Mouse (Mus musculus) ES-Bruce4 (cell line): ENCODE measurements around the gene Jaml. TPM values are rescaled to one million over a fixed set of nuclear protein-coding genes. Genes with fewer than 3 reads are reported as not detected.
A peak's percentile ranks its signal among the peaks of the same experiment; 100 is the strongest.

Experiments
- H3K27ac ChIP-seq: 2 replicates; pipeline ENCODE4 v1.5.1; 2012; ENCODE audit warnings: low read length, inconsistent platforms; ENCODE audit not compliant: insufficient read depth
- H3K27me3 ChIP-seq: 2 replicates; pipeline ENCODE4 v1.6.1; 2012; ENCODE audit warnings: mild to moderate bottlenecking, low read length, inconsistent platforms; ENCODE audit not compliant: control insufficient read depth, poor library complexity, insufficient read depth, severe bottlenecking
- H3K36me3 ChIP-seq: 2 replicates; pipeline ENCODE4 v1.6.1; 2012; ENCODE audit warnings: inconsistent platforms, mild to moderate bottlenecking, low read length, moderate library complexity; ENCODE audit not compliant: control insufficient read depth, poor library complexity, insufficient read depth, severe bottlenecking
- H3K4me1 ChIP-seq: one replicate; pipeline ENCODE4 v1.8.1; 2011; ENCODE audit warnings: low read length; ENCODE audit not compliant: control insufficient read depth, insufficient read depth
- H3K4me3 ChIP-seq: 2 replicates; pipeline ENCODE4 v1.5.1; 2011; ENCODE audit warnings: low read depth, mild to moderate bottlenecking, low read length
- H3K9ac ChIP-seq: 2 replicates; pipeline ENCODE4 v1.6.1; 2012; ENCODE audit warnings: low read depth, mild to moderate bottlenecking, inconsistent platforms; ENCODE audit not compliant: poor library complexity, severe bottlenecking
- H3K9me3 ChIP-seq: replicated peaks from 2 replicates; pipeline ENCODE4 v1.6.1; 2012; ENCODE audit warnings: mild to moderate bottlenecking, low read length, inconsistent platforms; ENCODE audit not compliant: control insufficient read depth, poor library complexity, insufficient read depth, severe bottlenecking
- CTCF ChIP-seq: IDR thresholded peaks from one replicate; pipeline ENCODE4 v1.8.1; 2011; ENCODE audit warnings: low read depth, low read length
- EP300 ChIP-seq: IDR thresholded peaks from 2 replicates; pipeline ENCODE4 v1.6.1; 2011; ENCODE audit warnings: low read depth, low read length; ENCODE audit not compliant: insufficient read depth
- POLR2A ChIP-seq: IDR thresholded peaks from one replicate; pipeline ENCODE4 v1.8.1; 2011; ENCODE audit warnings: low read length; ENCODE audit not compliant: insufficient read depth
- polyA plus RNA-seq: library from polyadenylated mRNA; stranded (reverse); fragments of >200 nt; gene quantifications from 2 replicates; pipeline ENCODE4 v1.2.4, GENCODE M21; 2011; ENCODE audit warnings: low read depth; ENCODE audit not compliant: missing spikeins, insufficient read depth, insufficient read length

The Jaml gene
- polyA plus RNA-seq, 1 experiment: not detected

DNA sequence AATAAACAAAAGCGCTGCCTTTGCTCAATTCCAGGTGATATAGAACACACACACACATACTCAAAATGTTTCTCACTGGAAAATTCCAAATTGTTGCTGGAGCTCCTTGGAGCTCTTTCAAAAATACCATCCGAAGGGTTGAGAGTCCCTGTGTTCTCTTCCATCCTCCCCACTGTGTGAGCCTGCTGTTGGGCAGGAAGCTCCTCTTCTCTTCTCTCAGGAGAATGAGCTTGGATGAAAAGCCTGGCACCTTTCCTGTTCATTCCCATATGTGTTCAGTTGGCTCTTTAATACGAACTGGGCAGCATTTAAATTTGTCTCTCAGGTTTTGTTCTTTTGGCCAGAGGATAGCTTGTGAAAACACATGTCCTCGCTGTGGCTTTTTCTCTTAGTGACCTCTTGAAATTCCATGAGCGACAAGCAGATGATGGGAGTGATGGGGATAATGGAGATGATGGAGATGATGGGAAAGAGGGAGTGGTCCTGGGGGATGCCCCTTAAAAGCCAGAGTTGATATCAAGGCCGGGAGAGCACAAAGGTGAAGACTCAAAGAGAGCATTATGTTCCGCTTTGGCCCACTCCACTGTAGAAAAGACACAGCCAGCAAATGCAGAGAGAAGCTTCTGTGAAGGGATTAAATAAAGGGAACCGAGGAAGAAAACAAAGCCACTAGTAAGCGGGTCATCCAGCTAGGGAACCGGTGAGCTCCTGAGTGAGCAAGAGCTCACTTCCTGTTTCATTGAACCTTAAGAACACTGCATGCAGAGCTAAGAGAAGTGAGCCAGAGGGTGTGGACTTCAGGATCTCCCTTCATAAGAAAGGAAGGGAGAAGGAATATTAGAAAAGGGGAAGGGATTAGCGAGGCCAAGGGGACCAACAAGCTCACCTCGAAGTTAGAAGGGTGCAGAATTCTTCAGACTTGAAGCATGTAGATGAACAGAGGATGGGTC lies 7.0 kb downstream of the Jaml start:
- Histone ChIP-seq H3K9ac (no peak overlapping the region), H3K4me1 (no peaks in the 10 kb centered on the region), H3K36me3 (no peaks in the 10 kb centered on the region), H3K4me3 (no peak overlapping the region), H3K9me3 (no peaks in the 10 kb centered on the region), H3K27me3 (no peaks in the 10 kb centered on the region), H3K27ac (no peak overlapping the region)
- TF ChIP-seq CTCF (no peak), EP300 (no peak), POLR2A (no peak)

DNA sequence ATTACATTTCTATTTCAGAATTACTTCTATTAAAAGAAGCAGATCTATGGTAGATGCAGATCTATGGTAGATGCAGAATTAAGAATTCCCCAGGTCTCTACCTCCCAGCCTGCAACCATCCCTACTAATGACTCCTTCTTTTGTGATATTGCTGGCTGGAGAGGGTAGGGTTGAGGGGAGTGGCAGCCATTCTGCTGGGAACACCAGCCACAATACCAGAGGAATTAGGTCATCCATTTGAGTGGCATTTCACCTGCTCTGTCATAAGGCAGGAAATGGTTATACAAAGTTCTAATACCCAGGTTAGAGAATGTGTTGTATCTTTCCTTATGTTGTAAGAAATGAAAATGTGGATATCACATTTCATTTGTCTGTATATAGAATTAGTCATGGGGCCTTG lies 9.1 kb downstream of the Jaml start:
- Histone ChIP-seq H3K9me3 (no peaks in the 10 kb centered on the region), H3K27ac (no peak overlapping the region), H3K4me1 (no peaks in the 10 kb centered on the region), H3K36me3 (no peaks in the 10 kb centered on the region), H3K4me3 (no peak overlapping the region), H3K27me3 (no peaks in the 10 kb centered on the region), H3K9ac (no peak overlapping the region)
- TF ChIP-seq EP300: no peak

DNA sequence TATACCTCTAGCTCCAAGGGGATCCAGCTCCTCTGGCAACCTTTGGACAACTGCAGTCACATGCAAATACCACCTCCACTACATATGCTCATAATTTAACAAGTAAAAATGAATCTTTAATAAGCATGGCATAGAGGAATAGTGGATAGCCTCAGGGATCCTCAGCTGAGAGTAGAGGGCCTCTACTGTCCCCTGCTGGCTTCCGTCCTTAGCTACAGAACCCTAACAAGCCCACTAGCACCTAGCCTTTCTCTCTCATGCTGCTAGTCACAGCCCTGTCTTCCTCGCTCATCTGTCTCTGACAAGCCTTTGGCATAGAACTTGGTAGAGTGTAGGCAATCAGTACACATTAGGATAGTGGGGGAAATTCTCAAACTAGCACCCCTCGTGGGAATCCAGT lies 11.8 kb downstream of the Jaml start:
- Histone ChIP-seq H3K27me3 (no peaks in the 10 kb centered on the region), H3K27ac (no peak overlapping the region), H3K9ac (no peak overlapping the region), H3K4me1 (no peaks in the 10 kb centered on the region), H3K36me3 (no peaks in the 10 kb centered on the region), H3K4me3 (no peak overlapping the region), H3K9me3 (no peaks in the 10 kb centered on the region)
- TF ChIP-seq CTCF (peak; percentile 27), EP300 (no peak), POLR2A (no peak)

DNA sequence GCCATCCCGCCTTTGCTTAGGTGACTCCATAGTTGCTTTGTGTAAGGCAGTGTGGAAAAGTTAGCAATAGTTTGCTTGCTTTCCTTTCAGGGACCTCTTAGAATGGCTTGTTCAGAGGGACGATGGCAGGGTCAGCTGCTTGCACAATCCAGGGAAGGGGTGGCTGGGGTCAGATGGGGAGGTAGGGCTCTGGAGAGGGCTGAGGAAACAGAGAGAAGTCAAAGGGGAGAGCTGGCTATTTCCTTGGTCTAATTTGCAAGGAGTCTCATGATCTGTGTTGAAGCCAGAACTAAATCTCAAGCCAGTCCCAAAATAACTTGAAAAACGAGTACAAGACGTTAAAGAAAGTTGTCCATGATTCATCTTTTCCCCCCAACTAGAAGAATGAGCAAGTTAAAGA lies 13.7 kb downstream of the Jaml start:
- Histone ChIP-seq H3K27me3 (no peaks in the 10 kb centered on the region), H3K27ac (no peak overlapping the region), H3K4me1 (no peaks in the 10 kb centered on the region), H3K4me3 (peak overlapping the region; percentile 26), H3K9ac (no peak overlapping the region), H3K36me3 (no peaks in the 10 kb centered on the region), H3K9me3 (no peaks in the 10 kb centered on the region)
- TF ChIP-seq CTCF (no peak), EP300 (no peak), POLR2A (no peak)

DNA sequence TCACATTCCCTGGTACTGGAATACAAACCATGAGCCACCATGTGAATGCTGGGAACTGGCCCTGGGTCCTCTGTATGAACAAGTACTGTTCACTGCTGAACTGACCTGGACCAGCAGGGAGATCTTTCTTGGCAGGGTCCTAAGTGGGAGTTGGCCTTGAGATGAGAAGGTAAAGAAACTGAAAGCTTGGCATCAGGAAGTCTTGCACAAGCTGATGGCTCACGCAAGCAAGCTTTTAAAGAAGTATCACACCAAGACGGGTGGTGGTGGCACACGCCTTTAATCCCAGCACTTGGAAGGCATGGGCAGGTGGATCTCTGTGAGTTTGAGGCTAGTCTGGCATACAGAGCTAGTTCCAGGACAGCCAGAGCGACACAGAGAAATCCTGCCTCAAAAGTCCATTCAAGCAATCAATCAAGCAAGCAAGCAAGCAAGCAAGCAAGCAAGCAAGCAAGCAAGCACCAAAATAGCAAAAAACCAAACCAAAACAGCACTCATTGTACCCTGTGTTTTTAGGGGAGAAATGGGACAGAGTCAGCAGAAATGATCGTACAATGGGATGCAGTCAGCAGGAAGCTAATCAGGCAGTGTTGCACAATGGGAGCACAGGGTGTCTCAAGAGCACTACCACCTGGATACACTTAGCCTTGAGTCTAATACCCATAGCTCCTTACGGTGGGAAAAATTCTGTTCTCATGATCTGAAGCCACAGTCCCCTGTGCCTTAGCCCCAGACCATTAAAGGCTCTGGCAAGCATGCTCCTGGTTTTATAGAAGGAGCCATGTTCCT lies 16.4 kb downstream of the Jaml start:
- H3K4me3 ChIP-seq: no peak overlapping the region
- TF ChIP-seq EP300 (no peak), POLR2A (no peak), CTCF (no peak)

DNA sequence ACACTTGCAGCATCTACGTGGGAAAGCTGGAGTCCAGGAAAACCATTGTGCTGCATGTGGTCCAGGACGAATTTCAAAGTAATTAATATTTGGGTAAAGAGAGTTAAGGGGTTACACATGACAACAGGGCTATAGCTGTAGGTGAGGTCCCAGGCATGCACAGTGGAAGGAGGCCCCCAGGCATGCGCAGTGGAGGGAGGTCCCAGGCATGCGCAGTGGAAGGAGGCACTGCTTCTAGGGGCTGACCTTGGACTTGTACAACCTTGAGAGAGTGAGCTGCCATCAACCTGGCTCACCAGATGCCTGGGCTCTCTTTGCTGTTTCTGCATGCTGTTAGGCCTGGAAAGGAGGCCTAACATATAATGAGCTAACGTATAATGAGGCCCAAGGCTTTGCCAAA lies 18.9 kb downstream of the Jaml start:
- H3K4me1 ChIP-seq: no peaks in the 10 kb centered on the region

More for the DNA sequence above, 16.4 kb downstream of the Jaml start:
- Histone ChIP-seq H3K9ac (no peak overlapping the region), H3K4me1 (no peaks in the 10 kb centered on the region), H3K9me3 (no peaks in the 10 kb centered on the region), H3K27me3 (no peaks in the 10 kb centered on the region), H3K27ac (no peak overlapping the region), H3K36me3 (no peaks in the 10 kb centered on the region)

More for the DNA sequence above, 18.9 kb downstream of the Jaml start:
- no peaks in the 10 kb centered on the region for H3K36me3 ChIP-seq
- H3K9me3 ChIP-seq: no peaks in the 10 kb centered on the region
- no peak overlapping the region for H3K9ac ChIP-seq
- TF ChIP-seq POLR2A: no peak
- no peak for TF ChIP-seq EP300
- TF ChIP-seq CTCF: no peak
- H3K27ac ChIP-seq: no peak overlapping the region
- H3K4me3 ChIP-seq: no peak overlapping the region
- no peaks in the 10 kb centered on the region for H3K27me3 ChIP-seq
